Comparison of ENCODE assay signal across 14 mouse cellular contexts in the genomic region with DNA sequence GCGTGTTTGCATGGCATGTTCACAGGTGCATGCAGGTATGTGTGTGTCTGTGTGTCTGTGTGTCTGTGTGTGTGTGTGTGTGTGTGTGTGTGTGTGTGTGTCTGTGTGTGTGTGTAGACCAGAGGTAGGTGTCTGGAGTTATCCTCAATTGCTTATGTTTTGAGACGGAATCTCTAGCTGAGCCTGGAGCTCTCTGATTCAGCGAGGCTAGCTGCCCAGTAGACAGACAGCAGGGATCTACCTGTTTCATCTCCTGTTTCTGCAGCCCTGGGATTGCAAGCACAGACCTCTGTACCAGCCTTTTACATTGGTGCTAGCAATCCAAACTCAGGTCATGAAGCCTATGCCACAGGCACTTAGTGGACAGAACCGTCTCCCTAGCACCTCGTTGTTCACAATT.
DNase-seq lines count a peak whose midpoint lies in the region; ATAC-seq lines count a peak whose summit lies in the region.
"Had no signal": no experiment of that assay in that cellular context is flagged by ENCODE, and none has a peak within 500 bp of the region (broad histone marks: within the 10 kb centered on the region; RNA-seq: fewer than 3 reads in every experiment).

No protein-coding gene starts in this region.

- peak; percentile 22 to 30 for DNase-seq in cerebellum, adult 18-20 months
- DNase-seq in cerebellum, adult 9-11 months = peak; percentile 28
- DNase-seq in cerebellum, adult 8-10 months = no peak
- peak; percentile 65 to 70 for DNase-seq in cerebellum, postnatal 25 days
- DNase-seq in cerebellum, postnatal 36 days = peak; percentile 47 to 53
- DNase-seq in kidney, postnatal 25 days = no peak
- DNase-seq: adrenal gland, adult 2 months; adrenal gland, postnatal 10 days; adrenal gland, postnatal 25 days; embryo, embryonic 11 days; gastrocnemius, adult 2 months had no signal

- no peak for ATAC-seq in cerebellum, adult (ENCODE audit: insufficient number of reproducible peaks, low FRiP score, low TSS enrichment)
- ATAC-seq: forebrain, embryonic 14.5 days; forebrain, embryonic 16.5 days had no signal

Comparison
In these comparisons a context has a peak if more than half of its experiments do, and no peak if none do; other contexts are left out.
1. DNase-seq: peak in cerebellum, adult 18-20 months (2 of 2), cerebellum, adult 9-11 months (single experiment), cerebellum, postnatal 25 days (2 of 2) and cerebellum, postnatal 36 days (2 of 2); none in cerebellum, adult 8-10 months (single experiment) and kidney, postnatal 25 days (0 of 2).